Mouse (Mus musculus) ovary, postnatal 36 days (tissue): Measurements from ENCODE around the gene Eif4g3.

Experiments used
- DNase-seq: peaks from one replicate; pipeline ENCODE4 v3.0.0; 2022; ENCODE audit warnings: low spot score, mixed read lengths

Eif4g3 gene

DNA sequence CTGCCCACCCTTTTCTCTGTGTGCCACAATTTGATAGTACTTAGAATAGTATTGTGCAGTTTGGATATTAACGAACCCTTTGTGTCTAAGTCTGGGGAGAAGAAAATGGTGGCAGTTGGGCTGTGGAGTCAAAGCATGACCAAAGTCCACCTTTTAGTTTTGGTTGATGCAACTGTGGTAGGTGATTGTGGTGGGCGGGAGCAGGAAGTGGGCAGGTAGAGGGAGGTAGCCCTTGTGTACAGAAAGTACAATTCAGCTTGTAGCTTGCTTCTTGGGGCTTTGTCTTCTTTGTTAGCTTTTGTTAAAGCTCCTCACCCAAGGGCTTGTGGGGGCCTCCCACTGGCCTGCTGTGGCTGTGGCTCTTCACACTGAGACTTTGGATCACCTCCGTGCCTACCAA, 109.6 kb downstream of the Eif4g3 start:
- no peak for DNase-seq

DNA sequence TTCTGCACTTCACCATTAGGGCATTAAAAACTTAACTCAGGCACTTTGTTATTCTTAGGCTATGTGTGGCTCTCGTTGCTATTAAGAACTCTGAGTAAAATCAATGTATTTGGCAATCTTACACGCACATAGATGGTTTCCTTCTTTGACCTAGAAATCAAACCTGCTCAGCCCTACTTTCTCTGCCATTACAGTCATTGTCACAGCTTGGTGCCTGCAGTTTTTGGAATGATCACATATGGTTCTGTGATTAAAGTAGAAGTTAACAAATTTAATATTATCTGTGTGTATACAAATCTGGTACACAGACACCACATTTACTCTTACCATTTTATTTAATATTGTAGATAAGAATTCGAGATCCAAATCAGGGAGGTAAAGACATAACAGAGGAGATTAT, 112.1 kb downstream of the Eif4g3 start:
- DNase-seq, result no peak

DNA sequence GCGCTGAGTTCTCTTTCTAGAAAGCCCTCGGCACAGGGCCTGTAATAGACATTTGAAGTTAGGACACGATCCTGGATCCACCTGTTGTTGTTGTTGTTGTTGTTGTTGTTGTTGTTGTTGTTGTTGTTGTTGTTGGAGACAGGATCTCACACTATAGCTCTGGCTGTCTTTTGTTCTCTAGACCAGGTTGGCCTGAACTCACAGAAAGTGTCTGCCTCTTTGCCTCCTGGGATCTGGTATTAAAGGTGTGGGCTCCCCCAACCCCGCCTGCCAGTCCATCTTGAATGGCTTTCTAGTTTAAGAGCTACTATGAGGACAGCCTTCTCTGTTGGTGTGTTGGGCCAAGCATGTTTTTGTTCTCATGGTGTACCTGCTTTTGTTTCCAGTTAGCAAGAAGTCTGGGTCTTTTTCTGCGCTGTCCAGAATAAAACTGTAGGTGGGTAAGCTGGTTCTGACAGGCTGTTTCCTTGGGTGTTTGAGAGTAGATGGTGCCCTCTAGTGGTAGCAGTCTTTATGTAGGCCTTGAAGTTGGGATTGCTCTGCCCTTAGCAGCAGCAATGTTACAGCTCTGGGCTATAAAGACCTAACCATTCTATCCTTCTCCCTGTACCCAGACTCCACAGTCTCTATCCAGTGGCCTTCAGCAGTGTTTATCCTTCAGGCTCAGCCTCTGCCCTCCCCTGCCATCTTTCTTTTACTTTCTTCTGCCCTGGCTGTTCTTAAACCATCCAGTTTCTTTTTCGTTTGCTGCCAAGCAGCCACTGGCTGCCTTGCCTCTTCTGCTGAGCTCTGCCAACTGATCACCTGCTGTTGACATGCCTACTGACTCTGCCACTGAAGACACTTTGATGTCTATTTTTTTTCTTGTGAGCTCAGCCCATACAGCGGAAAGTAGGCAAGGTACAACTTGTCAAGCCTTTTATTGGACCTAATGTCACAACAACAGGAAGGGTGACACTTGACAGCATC, 114.9 kb downstream of the Eif4g3 start:
- no peak for DNase-seq

DNA sequence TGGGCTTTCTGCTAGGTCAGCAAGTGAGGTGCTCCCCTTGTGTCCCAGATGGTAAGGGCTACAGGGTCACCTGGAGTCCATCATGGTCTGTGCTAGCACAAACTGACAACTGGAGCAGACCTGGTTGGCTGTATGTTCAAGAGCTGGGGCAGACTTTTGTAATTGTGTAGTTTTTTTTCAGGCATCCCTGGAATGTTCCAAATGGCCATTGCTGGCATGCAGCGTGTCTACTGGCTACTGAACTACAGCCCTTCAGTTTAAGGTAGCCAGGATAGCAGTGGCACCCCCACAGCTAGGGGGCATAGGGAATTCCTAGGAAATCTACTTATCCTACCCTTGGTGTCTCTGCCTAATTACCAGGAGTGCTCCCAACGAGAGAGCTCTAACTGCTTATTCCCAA, 115.7 kb downstream of the Eif4g3 start:
- no peak for DNase-seq

DNA sequence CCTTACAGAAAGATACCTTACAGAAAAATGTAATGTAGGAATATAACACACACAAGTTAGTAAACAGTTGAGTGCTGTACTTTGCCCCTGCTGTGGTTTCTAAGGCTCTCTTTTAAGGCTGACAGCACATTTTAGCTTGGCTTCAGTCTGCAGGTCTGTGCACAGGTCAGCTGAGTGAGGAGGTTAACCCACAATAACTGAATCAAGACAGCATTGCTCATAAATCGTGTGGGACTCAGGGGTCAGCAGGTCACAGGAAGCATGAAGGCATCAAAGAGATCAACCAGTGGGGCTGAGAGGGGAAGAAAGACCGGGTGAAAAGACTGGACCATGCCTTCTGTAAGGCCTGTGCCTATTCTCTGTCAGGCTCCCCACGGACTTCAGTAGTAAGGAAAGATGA, 116.5 kb downstream of the Eif4g3 start:
- DNase-seq, result no peak

DNA sequence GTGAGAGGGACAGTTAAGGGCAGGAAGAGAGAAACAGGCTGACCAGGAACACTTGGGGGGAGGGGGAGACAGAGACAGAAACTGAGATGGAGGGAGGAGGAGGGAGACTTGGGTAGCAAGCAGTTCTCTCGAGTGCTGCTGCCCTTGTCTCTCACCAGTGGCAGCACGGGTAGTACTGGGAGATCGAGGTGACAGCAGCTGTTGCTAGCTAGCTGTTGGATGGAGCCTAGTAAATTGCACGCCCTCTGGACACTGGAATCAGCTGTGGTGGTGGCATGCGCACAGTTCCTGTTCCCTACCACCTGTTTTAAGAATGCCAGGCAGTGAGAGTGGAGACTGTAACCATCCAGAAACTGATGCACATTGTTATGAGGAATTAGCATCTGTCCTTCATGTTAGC, 119.0 kb downstream of the Eif4g3 start:
- no peak for DNase-seq

DNA sequence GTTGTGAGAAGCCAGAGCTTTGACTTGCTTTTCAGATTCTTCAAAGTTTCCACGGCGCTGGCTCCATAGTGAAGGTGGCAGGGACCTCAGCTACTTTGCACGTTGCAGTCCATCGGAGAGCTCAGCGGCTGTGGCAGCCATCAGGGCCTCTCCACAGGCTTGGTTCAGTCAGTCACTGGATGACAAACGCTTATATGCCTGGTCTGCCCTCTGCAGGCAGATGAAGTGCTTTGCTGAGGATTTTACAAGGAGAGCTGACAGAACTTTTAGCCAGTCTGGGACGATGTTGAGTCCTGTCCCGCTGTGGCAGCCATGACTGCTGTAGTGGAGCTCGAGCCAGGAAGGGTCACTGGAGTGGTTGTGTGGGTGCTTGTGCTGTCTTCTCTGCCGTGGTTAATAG, 126.9 kb downstream of the Eif4g3 start:
- no peak for DNase-seq

DNA sequence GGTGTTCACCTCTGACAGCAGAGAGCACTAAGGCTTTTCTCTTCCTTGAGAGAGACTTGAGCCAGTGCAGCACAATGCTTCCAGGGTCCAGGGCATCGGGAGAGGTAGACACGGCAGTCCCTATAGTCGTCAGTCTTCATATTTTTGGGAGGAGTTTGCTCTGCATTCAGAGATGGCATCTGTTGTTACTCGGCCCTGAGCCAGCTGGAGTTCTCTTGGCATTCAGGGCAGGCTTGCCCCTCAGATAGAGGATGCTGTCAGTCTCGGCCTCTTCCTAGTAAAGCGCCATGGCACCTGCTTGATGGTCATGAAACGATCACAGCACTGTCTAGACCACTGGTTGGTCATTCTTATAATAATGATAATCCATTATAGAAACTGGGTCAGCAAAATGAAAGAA, 131.2 kb downstream of the Eif4g3 start:
- DNase-seq, result no peak

DNA sequence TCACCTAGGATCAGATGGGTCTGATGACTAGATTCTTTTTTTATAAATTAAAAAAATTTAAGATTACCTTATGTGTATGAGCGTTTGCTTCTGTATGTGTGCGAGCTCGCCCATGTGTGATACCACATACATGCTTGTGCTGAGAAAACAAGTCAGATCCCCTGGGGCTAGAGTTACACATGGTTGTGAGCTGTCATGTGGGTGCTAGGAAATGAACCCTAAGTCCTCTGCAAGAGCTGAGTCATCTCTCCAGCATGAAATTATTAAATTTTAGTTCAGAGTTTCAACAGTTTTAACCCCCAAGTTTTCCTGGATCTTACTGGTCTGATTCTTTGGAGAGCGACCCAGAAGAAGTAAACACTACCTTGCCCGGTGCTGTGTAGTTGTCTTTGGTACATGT, 134.5 kb downstream of the Eif4g3 start:
- DNase-seq, result no peak

DNA sequence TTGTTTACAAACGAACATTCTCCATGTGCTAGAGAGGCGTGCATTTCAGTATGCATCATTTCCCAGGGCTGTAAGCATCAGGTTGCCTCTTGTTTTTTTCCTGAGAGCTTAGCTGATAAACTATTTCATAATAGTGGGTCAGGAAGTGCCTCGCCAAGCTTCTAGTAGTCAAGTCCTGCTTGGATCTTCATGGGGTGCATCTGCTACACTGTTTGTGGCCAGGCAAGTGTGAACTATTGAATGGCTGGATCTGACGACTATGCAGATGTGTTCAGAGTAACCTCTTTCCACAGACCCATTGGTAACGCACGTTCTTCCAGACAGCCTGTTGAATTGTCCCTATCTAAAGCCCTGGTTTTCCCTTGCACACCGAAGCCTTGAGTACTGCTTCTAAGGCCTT, 135.0 kb downstream of the Eif4g3 start:
- DNase-seq, result no peak

DNA sequence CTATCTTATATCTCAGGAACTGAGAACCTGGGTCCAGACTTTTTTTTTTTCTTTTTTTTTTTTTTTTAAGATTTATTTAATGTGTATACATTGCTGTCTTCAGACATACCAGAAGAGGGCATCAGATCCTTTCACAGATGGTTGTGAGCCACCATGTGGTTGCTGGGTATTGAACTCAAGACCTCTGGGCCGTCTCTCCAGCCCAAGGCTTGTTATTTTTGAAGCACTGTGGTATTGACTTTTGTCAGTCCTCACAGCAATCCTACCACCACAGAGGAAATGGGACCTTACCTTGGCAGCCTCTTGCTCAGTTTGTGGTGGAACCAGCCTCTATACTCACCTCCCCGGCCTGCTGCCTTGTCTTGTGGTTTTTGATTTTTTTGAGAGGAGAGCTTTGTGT, 137.3 kb downstream of the Eif4g3 start:
- DNase-seq, result no peak

DNA sequence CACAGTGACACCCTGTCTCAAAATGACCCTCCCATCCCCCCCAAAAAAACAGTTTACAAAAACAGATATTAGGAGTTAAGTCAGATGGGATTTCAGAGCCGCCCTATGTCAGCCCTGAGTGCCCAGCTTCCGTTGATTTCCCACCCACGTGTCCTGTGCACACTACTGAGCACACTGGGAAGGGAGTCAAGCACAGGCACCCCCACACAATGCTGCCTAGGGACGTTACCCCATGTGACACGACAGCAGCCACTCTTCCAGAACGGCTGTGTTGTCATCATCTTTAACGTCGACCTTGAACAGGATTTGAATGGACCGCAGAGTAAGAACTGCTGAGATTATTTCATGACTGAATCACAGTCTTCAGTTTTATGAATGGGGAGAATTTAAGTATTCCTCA, 138.4 kb downstream of the Eif4g3 start:
- DNase-seq, result peak; percentile 46

DNA sequence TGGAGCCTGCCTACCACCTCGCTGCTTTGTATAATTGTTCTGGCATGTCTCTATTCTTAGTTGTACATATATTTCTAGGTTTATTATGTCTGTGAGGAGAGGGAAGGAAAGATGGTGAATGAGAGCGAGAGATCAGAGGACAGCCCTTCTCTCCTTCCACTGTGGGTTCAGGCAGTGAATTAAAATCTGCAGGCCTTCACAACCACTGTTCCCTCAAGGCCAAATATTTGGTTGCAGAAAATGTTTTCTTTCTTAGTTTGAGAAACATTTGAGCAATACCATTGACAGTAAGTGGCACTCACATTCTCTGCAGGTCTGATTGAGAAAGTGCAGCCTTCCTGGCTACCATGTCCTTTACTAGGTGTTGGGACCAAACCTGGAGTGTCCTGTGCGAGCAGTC, 138.9 kb downstream of the Eif4g3 start:
- DNase-seq, result no peak

DNA sequence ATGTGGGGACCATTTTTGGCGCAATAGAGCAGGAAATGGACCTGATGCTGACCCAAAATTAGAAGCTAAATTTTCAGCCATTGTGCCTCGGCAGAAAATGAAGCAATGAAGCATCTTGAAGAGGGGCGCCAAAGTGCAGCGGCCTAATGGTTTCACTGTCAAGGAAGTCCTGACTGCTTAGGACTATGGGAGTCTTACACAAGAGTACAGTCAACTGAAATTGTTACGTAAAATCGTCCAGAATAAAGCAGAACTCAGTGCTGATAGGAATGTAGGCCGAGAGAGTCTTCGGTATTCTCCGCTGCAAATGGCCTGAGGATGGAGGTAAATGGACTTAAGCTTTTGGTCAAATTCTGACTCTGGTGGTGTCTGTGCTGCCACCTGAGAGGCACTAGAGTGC, 140.5 kb downstream of the Eif4g3 start:
- DNase-seq, result no peak

DNA sequence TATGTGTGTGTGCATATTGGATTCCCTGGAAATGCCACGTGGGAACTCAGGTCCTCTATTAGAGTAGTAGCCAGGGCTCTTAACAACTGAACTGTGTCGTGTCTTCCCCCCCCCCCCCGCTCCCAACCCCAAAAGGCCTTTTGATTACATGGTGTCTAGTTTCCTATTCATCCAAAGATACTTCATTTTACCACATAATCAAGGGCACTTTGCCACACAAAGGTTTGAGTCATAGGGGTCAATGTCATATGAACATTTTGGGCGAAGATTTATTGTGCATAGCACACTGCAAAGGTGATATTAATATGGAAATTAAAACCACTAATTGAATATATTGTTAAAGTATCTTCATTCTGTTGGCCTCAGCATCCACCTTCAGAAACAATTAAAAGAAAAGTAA, 144.5 kb downstream of the Eif4g3 start:
- no peak for DNase-seq

DNA sequence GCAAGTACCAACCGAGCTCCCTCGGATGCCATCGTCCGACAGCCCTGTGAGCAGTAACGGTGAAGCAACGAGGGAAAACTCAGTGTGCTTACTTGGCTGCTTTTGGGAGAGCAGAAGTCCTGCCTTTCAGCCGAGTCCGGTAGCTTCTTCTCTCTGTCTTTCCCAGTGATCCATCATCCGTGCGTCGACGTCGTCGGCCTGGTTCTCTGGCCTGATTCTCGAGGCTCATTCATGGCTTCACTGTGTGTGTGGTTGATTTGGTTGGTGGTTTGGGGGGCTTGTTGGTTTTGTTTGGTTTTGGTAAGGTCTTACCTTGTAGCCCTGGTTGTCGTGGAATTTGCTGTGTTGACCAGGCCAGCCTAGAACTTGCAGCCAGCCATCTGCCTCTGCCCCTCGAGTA, 145.0 kb downstream of the Eif4g3 start:
- DNase-seq, result no peak

DNA sequence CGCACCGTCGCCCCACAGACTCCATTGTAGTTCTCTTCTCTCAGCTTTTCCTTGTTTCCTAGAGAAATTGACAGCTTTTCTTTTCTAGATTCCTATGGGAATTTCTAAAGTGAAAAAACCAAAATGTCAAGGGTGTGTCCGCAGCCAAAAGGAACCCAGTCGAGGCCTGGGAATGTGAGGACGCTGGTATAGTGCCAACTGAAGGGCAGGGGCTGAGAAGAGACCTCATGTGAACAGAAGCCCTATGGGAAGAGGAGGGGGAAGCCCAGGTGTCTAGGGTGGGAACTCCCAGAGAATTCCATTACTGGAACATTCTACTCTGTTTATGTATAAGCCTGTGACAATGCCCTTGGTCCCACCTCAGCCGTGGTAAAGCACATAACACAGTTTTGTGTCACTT, 145.4 kb downstream of the Eif4g3 start:
- DNase-seq, result no peak

DNA sequence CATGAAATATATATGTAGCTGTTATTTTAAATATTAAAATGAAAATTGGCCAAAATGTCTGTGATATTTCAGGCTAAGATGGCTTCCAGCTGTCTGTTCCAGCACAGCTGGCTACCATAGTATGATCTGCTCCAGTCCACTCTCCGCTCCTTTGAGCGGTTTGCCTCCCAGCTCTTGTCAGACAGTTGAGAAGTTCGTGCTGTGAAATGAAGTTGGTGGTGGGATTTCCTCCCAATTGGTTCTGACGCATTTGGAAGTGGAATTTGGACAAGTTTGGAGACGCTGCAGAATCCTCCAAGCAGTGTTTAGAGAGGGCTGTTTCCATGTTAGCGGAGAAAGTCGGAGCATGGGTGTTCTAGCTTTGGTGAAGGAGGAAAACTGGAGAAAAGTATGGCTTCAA, 148.5 kb downstream of the Eif4g3 start:
- DNase-seq, result no peak

DNA sequence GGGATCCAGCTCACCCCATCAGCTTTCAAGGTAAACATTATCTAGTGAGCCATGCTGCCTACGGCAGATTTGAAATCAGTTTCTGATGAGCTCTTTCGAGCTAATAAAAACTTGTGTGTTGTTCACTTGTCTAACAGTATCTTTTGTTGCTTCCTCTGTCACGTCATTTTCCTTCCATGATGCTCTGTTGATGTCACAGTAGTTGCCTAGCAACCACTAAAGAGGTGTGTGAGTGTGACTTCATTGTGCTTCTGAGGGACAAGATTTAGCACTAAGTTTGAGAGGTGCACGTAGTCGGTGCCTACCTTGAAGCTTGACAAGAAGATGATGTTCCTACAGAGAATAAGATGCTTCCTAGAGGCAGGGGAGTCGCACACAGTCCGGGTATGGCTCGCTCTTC, 154.4 kb downstream of the Eif4g3 start:
- no peak for DNase-seq

DNA sequence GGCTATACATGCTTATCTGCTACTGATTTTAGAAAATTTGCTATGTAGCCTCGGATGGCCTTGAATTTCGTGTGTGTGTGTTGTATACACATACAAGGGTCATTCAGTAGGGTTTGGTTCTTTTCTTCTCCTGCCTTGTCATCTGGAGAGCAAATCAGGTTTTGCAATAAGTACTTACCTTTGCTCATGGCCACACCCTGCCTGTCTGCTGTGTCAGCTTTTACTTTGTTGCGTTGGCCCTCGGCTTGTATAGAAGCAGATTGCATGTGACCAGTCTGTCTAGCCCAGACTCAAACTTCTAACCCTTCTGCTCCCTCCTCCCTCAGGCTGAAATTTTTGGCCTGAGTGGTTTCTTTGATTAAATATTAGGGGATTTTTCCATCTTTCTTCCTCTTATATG, 157.2 kb downstream of the Eif4g3 start:
- no peak for DNase-seq

DNA sequence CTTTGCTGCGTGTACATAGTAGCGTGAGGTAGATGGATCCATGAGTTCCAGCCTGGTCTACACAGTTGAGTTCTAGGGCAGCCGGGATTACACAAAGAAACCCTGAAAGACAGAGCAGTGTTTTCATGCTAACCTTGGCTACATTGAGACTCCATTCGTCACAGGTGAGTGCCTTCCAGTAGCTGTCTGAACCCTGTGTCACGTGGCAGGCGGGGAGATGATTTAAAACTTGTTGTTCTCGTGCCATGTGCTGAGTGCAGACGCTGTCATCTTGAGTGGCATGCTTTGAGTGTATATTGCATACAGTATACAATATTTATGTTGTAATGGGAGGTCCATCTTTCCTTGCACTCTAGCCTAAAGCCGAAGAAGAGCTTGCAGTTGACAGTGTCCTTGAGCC, 158.4 kb downstream of the Eif4g3 start:
- no peak for DNase-seq

DNA sequence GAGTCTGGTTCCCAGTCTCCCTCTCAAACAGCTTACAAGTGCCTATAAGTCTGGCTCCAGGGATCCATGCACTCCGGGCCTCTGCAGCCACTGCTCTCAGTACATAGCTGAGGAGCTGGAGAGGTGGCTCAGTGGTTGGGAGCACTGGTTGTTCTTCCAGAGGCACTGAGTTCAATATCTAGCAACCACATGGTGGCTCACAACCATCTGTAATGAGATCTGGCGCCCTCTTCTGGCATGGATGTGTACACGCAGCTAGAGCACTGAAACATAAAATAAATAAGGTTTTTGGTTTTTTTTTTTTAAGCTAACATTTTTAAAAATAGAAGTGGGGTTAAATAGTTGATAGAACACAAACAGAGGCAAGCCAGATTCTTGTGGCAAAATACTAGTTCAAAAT, 161.2 kb downstream of the Eif4g3 start:
- no peak for DNase-seq

DNA sequence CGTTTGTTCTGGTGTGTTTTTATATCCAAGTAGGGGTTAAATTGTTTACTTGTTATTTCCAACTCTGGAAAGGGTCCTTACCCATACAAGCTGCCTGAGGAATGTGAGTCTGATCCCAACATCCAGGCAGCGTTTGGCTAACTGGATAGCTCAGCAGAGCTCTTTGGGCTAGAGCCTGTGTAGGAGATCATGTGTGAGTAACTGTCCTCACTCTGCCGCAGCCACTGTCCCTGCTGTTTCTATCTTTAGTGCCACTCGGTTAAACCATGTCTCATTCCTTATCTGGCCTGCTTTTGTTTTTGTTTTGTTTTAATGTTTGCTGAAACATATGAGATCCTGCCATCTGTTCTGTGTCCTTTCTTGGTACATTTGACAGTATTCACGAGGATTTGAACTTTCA, 168.1 kb downstream of the Eif4g3 start:
- no peak for DNase-seq

DNA sequence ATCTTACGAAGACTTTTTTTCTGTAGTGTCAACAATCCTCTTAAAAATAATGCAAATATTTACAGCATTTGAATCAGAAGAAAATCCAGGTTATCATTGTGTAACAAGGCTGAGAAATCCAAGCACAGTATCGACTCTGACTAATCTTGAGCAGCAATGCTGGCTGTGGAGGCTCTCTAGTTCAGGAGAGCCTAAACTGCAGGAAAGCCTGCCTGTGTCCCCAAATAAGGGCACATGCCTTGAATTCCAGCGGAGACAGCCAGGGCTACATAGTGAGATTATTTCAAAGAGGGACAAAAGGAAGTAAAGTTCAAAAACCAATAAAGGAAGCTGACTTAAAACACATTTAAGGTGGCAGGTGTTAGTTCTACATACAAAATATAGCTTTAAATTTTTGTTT, 168.7 kb downstream of the Eif4g3 start:
- DNase-seq, result no peak
